Mouse (Mus musculus) layer of hippocampus, adult 2 months (tissue): ENCODE results near the gene Olfr157. TPM values are rescaled to one million over a fixed set of nuclear protein-coding genes. Genes with fewer than 3 reads are reported as not detected.

Source experiments
- DNase-seq, 2 experiments: peaks; one replicate each; pipeline ENCODE4 v3.0.0; 2022; ENCODE audit warnings: low spot score in 2 of 2
- H3K27ac ChIP-seq: fragments of 200-600 bp; 2 replicates; pipeline ENCODE4 v1.8.1; 2022
- H3K4me3 ChIP-seq: fragments of 200-600 bp; 2 replicates; pipeline ENCODE4 v1.8.1; 2022; ENCODE audit warnings: mild to moderate bottlenecking
- CTCF ChIP-seq: fragments of 200-600 bp; conservative IDR thresholded peaks from 2 replicates; pipeline ENCODE4 v1.8.1; 2022; ENCODE audit warnings: antibody characterized with exemption, mild to moderate bottlenecking, moderate library complexity
- long read RNA-seq, 2 experiments: library from polyadenylated mRNA; stranded (forward); transcript quantifications; one replicate each; pipeline ENCODE4 v2.0.0; 2021; ENCODE audit warnings: borderline mapping rate in 2 of 2
- total RNA-seq, 2 experiments: library from RNA; stranded (reverse); gene quantifications; 2 replicates each; pipeline ENCODE4 v1.2.3; 2021

Olfr157 gene
- total RNA-seq, result not detected
- long read RNA-seq, experiment 1, result 0 reads
- long read RNA-seq, experiment 2, result 0 reads

- DNase-seq, result no peak
- no peak for TF ChIP-seq CTCF
- Histone ChIP-seq H3K4me3 (no peak within 1 kb of the TSS), H3K27ac (no peak within 1 kb of the TSS)
Observed at GRCm38 (mm10) chr4:43840101-43840500, at the start of gene Olfr157. Gene Olfr157, minus strand, starts transcription at chr4:43840201.

GRCm38 (mm10) chr4:43884196-43884595, 44.2 kb upstream of the Olfr157 start:
- DNase-seq, result no peak
- TF ChIP-seq CTCF, result no peak

GRCm38 (mm10) chr4:43879566-43879965, 39.6 kb upstream of the Olfr157 start:
- no peak for DNase-seq
- TF ChIP-seq CTCF, result no peak
- Histone ChIP-seq H3K27ac (no peak overlapping the region), H3K4me3 (no peak overlapping the region)

More at GRCm38 (mm10) chr4:43884196-43884595, 44.2 kb upstream of the Olfr157 start:
- Histone ChIP-seq H3K4me3 (no peak overlapping the region), H3K27ac (peak overlapping the region; percentile 56)

- Histone ChIP-seq H3K27ac (peak overlapping the region; percentile 70), H3K4me3 (no peak overlapping the region)
- TF ChIP-seq CTCF, result no peak
- DNase-seq, result no peak
Observed at GRCm38 (mm10) chr4:43878121-43878776, 38.2 kb upstream of the Olfr157 start.

- no peak overlapping the region for H3K4me3 ChIP-seq
- TF ChIP-seq CTCF, result no peak
- no peak for DNase-seq
- H3K27ac ChIP-seq, result no peak overlapping the region
Observed at GRCm38 (mm10) chr4:43877230-43877629, 37.2 kb upstream of the Olfr157 start.

GRCm38 (mm10) chr4:43875919-43876411, 36.0 kb upstream of the Olfr157 start:
- no peak for DNase-seq
- TF ChIP-seq CTCF, result 0 out of 2 replicates have a peak, but pooled peaks have one; percentile 24
- H3K27ac ChIP-seq, result peak overlapping the region; percentile 91

GRCm38 (mm10) chr4:43875160-43875918, 35.3 kb upstream of the Olfr157 start, which contains the start of gene Reck:
Gene Reck, plus strand, starts transcription at chr4:43875530.
- peak within 1 kb of the TSS; percentile 90 for H3K4me3 ChIP-seq
- H3K27ac ChIP-seq, result peak within 1 kb of the TSS; percentile 91
- no peak for TF ChIP-seq CTCF
- DNase-seq, result peak; percentile 74 to 80

More at GRCm38 (mm10) chr4:43875919-43876411, 36.0 kb upstream of the Olfr157 start:
- peak overlapping the region; percentile 90 for H3K4me3 ChIP-seq

- Histone ChIP-seq H3K27ac (no peak overlapping the region), H3K4me3 (no peak overlapping the region)
- no peak for DNase-seq
- no peak for TF ChIP-seq CTCF
Observed at GRCm38 (mm10) chr4:43874501-43874900, 34.5 kb upstream of the Olfr157 start.

- TF ChIP-seq CTCF, result no peak
- no peak overlapping the region for H3K4me3 ChIP-seq
- no peak for DNase-seq
- H3K27ac ChIP-seq, result no peak overlapping the region
Observed at GRCm38 (mm10) chr4:43869821-43870220, 29.8 kb upstream of the Olfr157 start.

- Histone ChIP-seq H3K4me3 (no peak overlapping the region), H3K27ac (no peak overlapping the region)
- no peak for DNase-seq
- 0 out of 2 replicates have a peak, but pooled peaks have one; percentile 12 for TF ChIP-seq CTCF
Observed at GRCm38 (mm10) chr4:43863298-43863697, 23.3 kb upstream of the Olfr157 start.

GRCm38 (mm10) chr4:43860744-43861519, 20.9 kb upstream of the Olfr157 start:
- no peak overlapping the region for H3K4me3 ChIP-seq
- peak; percentile 51 to 81 for DNase-seq
- no peak overlapping the region; the same call in 1 of the 2 replicates for H3K27ac ChIP-seq
- peak; percentile 88 for TF ChIP-seq CTCF

- H3K27ac ChIP-seq, result no peak overlapping the region
- TF ChIP-seq CTCF, result no peak
- H3K4me3 ChIP-seq, result no peak overlapping the region
- no peak for DNase-seq
Observed at GRCm38 (mm10) chr4:43859886-43860285, 19.9 kb upstream of the Olfr157 start.
